Mouse (Mus musculus) MEL (cell line): Measurements from ENCODE around the gene Sergef.

Experiments used
- BHLHE40 ChIP-seq: IDR thresholded peaks from 2 replicates; pipeline ENCODE4 v1.6.1; 2012; ENCODE audit warnings: low read depth, mild to moderate bottlenecking, inconsistent platforms, low read length, improper control_type of control experiment, borderline replicate concordance
- CTCF ChIP-seq, 3 experiments: IDR thresholded peaks in 2 of 3; conservative IDR thresholded peaks in 1 of 3; 2 replicates each; pipeline ENCODE4 v1.5.1; 2011 to 2012; ENCODE audit warnings: low read length in 3 of 3, low read depth in 2 of 3, mild to moderate bottlenecking in 2 of 3, improper control_type of control experiment in 1 of 3, inconsistent platforms in 1 of 3, mixed read lengths in 1 of 3, moderate library complexity in 1 of 3; ENCODE audit not compliant: control insufficient read depth in 1 of 3, insufficient read depth in 1 of 3, poor library complexity in 1 of 3, severe bottlenecking in 1 of 3
- E2F4 ChIP-seq: IDR thresholded peaks from 2 replicates; pipeline ENCODE4 v1.6.1; 2011; ENCODE audit warnings: low read depth, low read length, improper control_type of control experiment, borderline replicate concordance
- MAFK ChIP-seq: IDR thresholded peaks from 2 replicates; pipeline ENCODE4 v1.6.1; 2011; ENCODE audit warnings: low read depth, mild to moderate bottlenecking, low read length, improper control_type of control experiment, borderline replicate concordance
- MAZ ChIP-seq: IDR thresholded peaks from 2 replicates; pipeline ENCODE4 v1.6.1; 2012; ENCODE audit warnings: low read depth, mild to moderate bottlenecking, inconsistent platforms, low read length, improper control_type of control experiment
- TCF12 ChIP-seq: IDR thresholded peaks from 2 replicates; pipeline ENCODE4 v1.6.1; 2014; ENCODE audit warnings: low read depth, mild to moderate bottlenecking, inconsistent platforms, low read length, improper control_type of control experiment, moderate library complexity

GRCm38 (mm10) chr7:46477456-46477855 is 162.2 kb downstream of the Sergef start:
- TF ChIP-seq BHLHE40 (no peak), CTCF (IDR thresholded peaks at IDR 0.05 in 2 of 3, conservative IDR thresholded peaks at IDR 0.05 in 1 of 3; ENCODE audit: control insufficient read depth in 1 of 3, insufficient read depth in 1 of 3, low read depth in 2 of 3, low read length in 3 of 3, poor library complexity in 1 of 3, severe bottlenecking in 1 of 3) (no peak), E2F4 (no peak), MAZ (no peak), MAFK (no peak), TCF12 (no peak)
